Comparison of ENCODE assay signal across 8 mouse cellular contexts in genomic region chr17:65950183-65950582, GRCm38 (mm10). TPM values are rescaled to one million over a fixed set of nuclear protein-coding genes. Genes with fewer than 3 reads are reported as not detected.
A peak's percentile ranks its signal among the peaks of the same experiment; 100 is the strongest.
DNase-seq lines count a peak whose midpoint lies in the region; ATAC-seq and TF ChIP-seq lines count a peak whose summit lies in the region.

No protein-coding gene starts in this region.

- peak; percentile 5; the same call in 1 of the 2 replicates for ATAC-seq in kidney, embryonic 16.5 days (ENCODE audit: low FRiP score, low TSS enrichment)
- 0 out of 2 replicates have a peak, but pooled peaks have one; percentile 21 for ATAC-seq in liver, embryonic 11.5 days (replicated peaks; ENCODE audit: low FRiP score)

- no peaks in the 10 kb centered on the region for H3K9me3 ChIP-seq in kidney, embryonic 16.5 days (ENCODE audit: low read length)
- H3K9me3 ChIP-seq in liver, embryonic 11.5 days (ENCODE audit: control insufficient read depth, low read length): no peaks in the 10 kb centered on the region

- TF ChIP-seq POLR2A in embryonic fibroblast, embryonic 13.5 days (IDR thresholded peaks at IDR 0.05; ENCODE audit: low read depth, low read length): no peak

- peaks cover 28% of the 10 kb centered on the region for H3K36me3 ChIP-seq in kidney, embryonic 16.5 days (ENCODE audit: insufficient read depth, low read length)
- H3K36me3 ChIP-seq in liver, embryonic 11.5 days (ENCODE audit: control insufficient read depth, insufficient read depth, low read length): peaks cover 5% of the 10 kb centered on the region; the same call in 1 of the 2 replicates

- 37% methylated on average over 7 of the region's 7 CpGs for WGBS in kidney, embryonic 16.5 days
- WGBS in liver, embryonic 11.5 days: 32% methylated on average over 7 of the region's 7 CpGs

- no peak for TF ChIP-seq CTCF in embryonic fibroblast, embryonic 13.5 days (IDR thresholded peaks at IDR 0.05; ENCODE audit: borderline replicate concordance, insufficient read depth, low read length)

- H3K4me2 ChIP-seq in kidney, embryonic 16.5 days (replicated peaks; ENCODE audit: low read depth, low read length): peak overlapping the region; percentile 54
- H3K4me2 ChIP-seq in liver, embryonic 11.5 days: peak overlapping the region; percentile 66

- H3K27me3 ChIP-seq in kidney, embryonic 16.5 days (ENCODE audit: insufficient read depth, low read length): no peaks in the 10 kb centered on the region
- no peaks in the 10 kb centered on the region for H3K27me3 ChIP-seq in liver, embryonic 11.5 days (replicated peaks; ENCODE audit: control insufficient read depth, insufficient read depth, low read length)

- peaks cover 11% of the 10 kb centered on the region; the same call in 1 of the 2 replicates for H3K4me1 ChIP-seq in kidney, embryonic 16.5 days (ENCODE audit: insufficient read depth, low read length)
- H3K4me1 ChIP-seq in embryonic fibroblast, embryonic 13.5 days (ENCODE audit: control insufficient read depth, insufficient read depth, low read length): peaks cover 2% of the 10 kb centered on the region
- H3K4me1 ChIP-seq in liver, embryonic 11.5 days (replicated peaks; ENCODE audit: control insufficient read depth, insufficient read depth, low read length): no peaks in the 10 kb centered on the region

- peak overlapping the region; percentile 95 for H3K4me3 ChIP-seq in kidney, embryonic 16.5 days (ENCODE audit: low read length)
- H3K4me3 ChIP-seq in embryonic fibroblast, embryonic 13.5 days (ENCODE audit: insufficient read depth, low read length): peak overlapping the region; percentile 81
- H3K4me3 ChIP-seq in liver, embryonic 11.5 days (ENCODE audit: low read depth, low read length): peak overlapping the region; percentile 69

- no peak for DNase-seq in kidney, adult 9 months
- peak; percentile 48 for DNase-seq in MN1 (ENCODE audit: low spot score)
- no peak for DNase-seq in liver, embryonic 11.5 days (ENCODE audit: low spot score)
- DNase-seq in urinary bladder, postnatal 14 days (ENCODE audit: low spot score): no peak
- no peak for DNase-seq in gastrocnemius, adult 8-10 months (ENCODE audit: low spot score in 2 of 2)
- no peak for DNase-seq in testis, postnatal 14 days (ENCODE audit: low spot score)

- peak overlapping the region; percentile 90; the same call in 1 of the 2 replicates for H3K27ac ChIP-seq in kidney, embryonic 16.5 days (ENCODE audit: low read length)
- no peak overlapping the region for H3K27ac ChIP-seq in embryonic fibroblast, embryonic 13.5 days (ENCODE audit: insufficient read depth, low read length)
- peak overlapping the region; percentile 76; the same call in 1 of the 2 replicates for H3K27ac ChIP-seq in liver, embryonic 11.5 days (ENCODE audit: low read depth, low read length)

- peak overlapping the region; percentile 95 for H3K9ac ChIP-seq in kidney, embryonic 16.5 days (replicated peaks; ENCODE audit: low read length)
- H3K9ac ChIP-seq in liver, embryonic 11.5 days (ENCODE audit: low read depth, low read length): peak overlapping the region; percentile 94

RNA-seq across cellular contexts. Expression of gene Twsg1, which starts 0.8 kb away (rescaled TPM):
- 131 and 136 TPM in 2 replicates for polyA plus RNA-seq in kidney, embryonic 16.5 days (2015; fragmentation: Nextera tagmentation; extraction: Ambion mirVana)
- polyA plus RNA-seq in embryonic fibroblast, embryonic 13.5 days (2011; ENCODE audit: insufficient read length, low read depth, missing spikeins): 122 and 126 TPM in 2 replicates
- 47.3 and 48.4 TPM in 2 replicates for polyA plus RNA-seq in liver, embryonic 11.5 days (2014; fragmentation: Nextera tagmentation; extraction: Ambion mirVana)
- 10 to 100 TPM; 31.6 to 41.9 (median 38.2) TPM for total RNA-seq in gastrocnemius, adult 8-10 months (2022)
